14 mouse cellular contexts compared by ENCODE assay signal in genomic region chr7:136379319-136379718, GRCm38 (mm10).
DNase-seq lines count a peak whose midpoint lies in the region; ATAC-seq lines count a peak whose summit lies in the region.
"Had no signal": no experiment of that assay in that cellular context is flagged by ENCODE, and none has a peak within 500 bp of the region (broad histone marks: within the 10 kb centered on the region; RNA-seq: fewer than 3 reads in every experiment).

No protein-coding gene starts in this region.

- H3K4me3 ChIP-seq in forebrain, embryonic 14.5 days (ENCODE audit: low read depth, low read length): no peak overlapping the region
- H3K4me3 ChIP-seq in forebrain, embryonic 16.5 days (replicated peaks; ENCODE audit: low read length): no peak overlapping the region
- H3K4me3 ChIP-seq in kidney, embryonic 14.5 days (ENCODE audit: low read length): no peak overlapping the region
- H3K4me3 ChIP-seq in limb, embryonic 13.5 days: no peak overlapping the region
- H3K4me3 ChIP-seq: liver, embryonic 15.5 days; neural tube, embryonic 13.5 days had no signal

- peak; percentile 29 for DNase-seq in forebrain, embryonic 14.5 days (ENCODE audit: low spot score)
- peak; percentile 45 for DNase-seq in kidney, adult 11 months
- DNase-seq in kidney, adult 9 months: peak; percentile 63
- no peak for DNase-seq in layer of hippocampus, postnatal 36 days
- no peak for DNase-seq in cerebellum, postnatal 4 days (ENCODE audit: low spot score in 2 of 2)
- DNase-seq: adrenal gland, adult 2 months; spleen, adult 18-20 months had no signal

- no peak overlapping the region for H3K4me2 ChIP-seq in forebrain, embryonic 14.5 days (ENCODE audit: low read length)
- no peak overlapping the region for H3K4me2 ChIP-seq in forebrain, embryonic 16.5 days (ENCODE audit: low read length)
- no peak overlapping the region for H3K4me2 ChIP-seq in kidney, embryonic 14.5 days (replicated peaks; ENCODE audit: low read depth, low read length)
- 0 out of 2 replicates have a peak overlapping the region, but pooled peaks have one; percentile 9 for H3K4me2 ChIP-seq in limb, embryonic 13.5 days (replicated peaks)
- H3K4me2 ChIP-seq: liver, embryonic 15.5 days; neural tube, embryonic 13.5 days had no signal

- H3K4me1 ChIP-seq in forebrain, embryonic 14.5 days (ENCODE audit: control insufficient read depth, insufficient read depth, low read length): 0 out of 2 replicates have a peak, but pooled peaks cover 4% of the 10 kb centered on the region
- H3K4me1 ChIP-seq in forebrain, embryonic 16.5 days (replicated peaks; ENCODE audit: control insufficient read depth, insufficient read depth, low read length): no peaks in the 10 kb centered on the region
- H3K4me1 ChIP-seq in kidney, embryonic 14.5 days (ENCODE audit: control insufficient read depth, insufficient read depth, low read length): peaks cover 7% of the 10 kb centered on the region; the same call in 1 of the 2 replicates
- peaks cover 60% of the 10 kb centered on the region for H3K4me1 ChIP-seq in limb, embryonic 13.5 days
- H3K4me1 ChIP-seq: liver, embryonic 15.5 days had no signal

- no peak overlapping the region for H3K27ac ChIP-seq in forebrain, embryonic 14.5 days (ENCODE audit: low read depth, low read length)
- H3K27ac ChIP-seq in forebrain, embryonic 16.5 days (ENCODE audit: low read length): no peak overlapping the region
- H3K27ac ChIP-seq in kidney, embryonic 14.5 days (ENCODE audit: low read depth, low read length): no peak overlapping the region
- peak overlapping the region; percentile 79 for H3K27ac ChIP-seq in limb, embryonic 13.5 days
- H3K27ac ChIP-seq: liver, embryonic 15.5 days; neural tube, embryonic 13.5 days had no signal

- WGBS in forebrain, embryonic 14.5 days: 46% methylated on average over 7 of the region's 7 CpGs
- WGBS in forebrain, embryonic 16.5 days: 35% methylated on average over 7 of the region's 7 CpGs
- WGBS in kidney, embryonic 14.5 days: 58% methylated on average over 7 of the region's 7 CpGs
- WGBS in limb, embryonic 13.5 days: 34% methylated on average over 7 of the region's 7 CpGs

- H3K27me3 ChIP-seq in forebrain, embryonic 14.5 days (replicated peaks; ENCODE audit: control insufficient read depth, insufficient read depth, low read length): no peaks in the 10 kb centered on the region
- no peaks in the 10 kb centered on the region for H3K27me3 ChIP-seq in forebrain, embryonic 16.5 days (replicated peaks; ENCODE audit: control insufficient read depth, insufficient read depth, low read length)
- no peaks in the 10 kb centered on the region for H3K27me3 ChIP-seq in kidney, embryonic 14.5 days (ENCODE audit: control insufficient read depth, insufficient read depth, low read length)
- H3K27me3 ChIP-seq in limb, embryonic 13.5 days: peaks cover 12% of the 10 kb centered on the region; the same call in 1 of the 2 replicates
- H3K27me3 ChIP-seq: liver, embryonic 15.5 days had no signal

- H3K36me3 ChIP-seq in forebrain, embryonic 14.5 days (ENCODE audit: control insufficient read depth, insufficient read depth, low read length): no peaks in the 10 kb centered on the region
- no peaks in the 10 kb centered on the region for H3K36me3 ChIP-seq in forebrain, embryonic 16.5 days (ENCODE audit: control insufficient read depth, insufficient read depth)
- no peaks in the 10 kb centered on the region for H3K36me3 ChIP-seq in kidney, embryonic 14.5 days (ENCODE audit: control insufficient read depth, insufficient read depth, low read length)
- H3K36me3 ChIP-seq in limb, embryonic 13.5 days: no peaks in the 10 kb centered on the region
- H3K36me3 ChIP-seq: liver, embryonic 15.5 days; neural tube, embryonic 13.5 days had no signal

- no peak overlapping the region for H3K9ac ChIP-seq in forebrain, embryonic 14.5 days (ENCODE audit: low read length)
- H3K9ac ChIP-seq in forebrain, embryonic 16.5 days (replicated peaks; ENCODE audit: low read depth, low read length): no peak overlapping the region
- H3K9ac ChIP-seq in kidney, embryonic 14.5 days (ENCODE audit: low read depth, low read length): no peak overlapping the region
- no peak overlapping the region for H3K9ac ChIP-seq in limb, embryonic 13.5 days
- H3K9ac ChIP-seq: liver, embryonic 15.5 days; neural tube, embryonic 13.5 days had no signal

- no peak for ATAC-seq in forebrain, embryonic 14.5 days
- ATAC-seq in forebrain, embryonic 16.5 days: no peak
- no peak for ATAC-seq in kidney, embryonic 14.5 days (ENCODE audit: low FRiP score, low TSS enrichment)
- ATAC-seq in limb, embryonic 13.5 days (ENCODE audit: low FRiP score, low read depth): peak; percentile 71; the same call in 1 of the 2 replicates
- ATAC-seq: inflammation-experienced regulatory T-cells, adult 6 months; midbrain, embryonic 16.5 days had no signal

- H3K9me3 ChIP-seq in forebrain, embryonic 14.5 days (replicated peaks; ENCODE audit: control insufficient read depth, low read length): no peaks in the 10 kb centered on the region
- H3K9me3 ChIP-seq in forebrain, embryonic 16.5 days (ENCODE audit: control insufficient read depth, low read length): no peaks in the 10 kb centered on the region
- no peaks in the 10 kb centered on the region for H3K9me3 ChIP-seq in kidney, embryonic 14.5 days (ENCODE audit: control insufficient read depth, low read length)
- H3K9me3 ChIP-seq in limb, embryonic 13.5 days: no peaks in the 10 kb centered on the region
- H3K9me3 ChIP-seq: liver, embryonic 15.5 days; neural tube, embryonic 13.5 days had no signal

Comparison
In these comparisons a context has a peak if more than half of its experiments do, and no peak if none do; other contexts are left out.
1. DNase-seq: peak in forebrain, embryonic 14.5 days (single experiment), kidney, adult 11 months (single experiment) and kidney, adult 9 months (single experiment); none in layer of hippocampus, postnatal 36 days (0 of 2) and cerebellum, postnatal 4 days (0 of 2).